Mouse (Mus musculus) hindbrain, postnatal 0 days (tissue): Measurements from ENCODE around the gene Ttc16. TPM values are rescaled to one million over a fixed set of nuclear protein-coding genes. Genes with fewer than 3 reads are reported as not detected.
A peak's percentile ranks its signal among the peaks of the same experiment; 100 is the strongest.

Experiments used
- ATAC-seq: fragments of 200-750 bp; cut with Nextera tagmentation; 2 replicates; pipeline ENCODE4 v1.8.0; 2017; ENCODE audit warnings: mild to moderate bottlenecking, moderate TSS enrichment, moderate library complexity
- DNase-seq: peaks from one replicate; pipeline ENCODE4 v3.0.0-alpha.2; 2015; ENCODE audit warnings: low spot score
- H3K27ac ChIP-seq: fragments of 300-500 bp; sonication (generic); 2 replicates; pipeline ENCODE4 v1.5.1; 2014; ENCODE audit warnings: mild to moderate bottlenecking
- H3K27me3 ChIP-seq: fragments of 300-500 bp; sonication (generic); 2 replicates; pipeline ENCODE4 v1.6.1; 2014; ENCODE audit warnings: low read length, mixed read lengths; ENCODE audit not compliant: insufficient read depth
- H3K36me3 ChIP-seq: fragments of 300-500 bp; sonication (generic); 2 replicates; pipeline ENCODE4 v1.6.1; 2014; ENCODE audit warnings: low read length, mixed read lengths; ENCODE audit not compliant: insufficient read depth
- H3K4me1 ChIP-seq: fragments of 300-500 bp; sonication (generic); 2 replicates; pipeline ENCODE4 v1.6.1; 2014; ENCODE audit warnings: antibody characterized with exemption, low read length, mixed read lengths; ENCODE audit not compliant: insufficient read depth
- H3K4me2 ChIP-seq: fragments of 300-500 bp; sonication (generic); 2 replicates; pipeline ENCODE4 v1.6.1; 2014; ENCODE audit warnings: low read depth, mild to moderate bottlenecking, low read length, moderate library complexity, mixed read lengths
- H3K4me3 ChIP-seq: fragments of 300-500 bp; sonication (generic); 2 replicates; pipeline ENCODE4 v1.5.1; 2014; ENCODE audit warnings: low read length
- H3K9ac ChIP-seq: fragments of 300-500 bp; sonication (generic); replicated peaks from 2 replicates; pipeline ENCODE4 v1.6.1; 2014; ENCODE audit warnings: mild to moderate bottlenecking, low read length, moderate library complexity, mixed read lengths
- H3K9me3 ChIP-seq: fragments of 300-500 bp; sonication (generic); 2 replicates; pipeline ENCODE4 v1.6.1; 2016; ENCODE audit warnings: low read length, mixed read lengths
- CTCF ChIP-seq: IDR thresholded peaks from 2 replicates; pipeline ENCODE4 v1.5.1; 2016; ENCODE audit warnings: antibody characterized with exemption, control low read depth, low read depth
- WGBS: fragments of 180-500 bp; shearing (Covaris S2); extraction: QIAGEN DNeasy Blood & Tissue Kit; methylation state at CpG from one replicate; pipeline ENCODE4 v1.1.7; 2014; 5-methylcytosine and 5-hydroxymethylcytosine counted together
- polyA plus RNA-seq: library from polyadenylated mRNA; unstranded; fragments of >200 nt; fragmentation: Nextera tagmentation; extraction: Ambion mirVana; gene quantifications from 2 replicates; pipeline ENCODE4 v1.2.1, GENCODE M21; 2015
- total RNA-seq: library from RNA; depleted of rRNA; stranded (reverse); fragments of >200 nt; gene quantifications from 2 replicates; pipeline ENCODE4 v1.2.3, GENCODE M21; 2014

Ttc16 gene
- total and polyA plus RNA-seq, 2 experiments from 2014 or later = 0.58 to 0.78 TPM

DNA sequence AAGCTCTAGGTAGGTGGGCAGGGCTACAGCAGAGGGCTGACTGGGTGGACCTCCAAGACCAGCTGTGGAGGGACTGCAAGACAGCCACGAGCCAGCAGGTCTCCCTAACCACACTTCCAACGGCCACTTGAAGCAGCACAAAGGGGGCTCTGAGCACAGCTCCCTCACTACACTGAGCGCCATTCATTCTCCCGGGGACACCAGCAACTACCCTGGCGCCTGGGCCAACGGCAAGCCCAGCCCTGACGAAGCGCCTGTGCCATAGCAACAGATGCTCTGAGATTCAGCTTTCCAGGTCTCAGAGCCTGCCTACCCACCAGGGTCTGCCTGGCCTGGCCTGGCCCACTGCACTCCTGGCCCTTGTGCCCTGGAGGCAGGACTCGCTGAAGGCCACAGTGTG lies 56.7 kb downstream of the Ttc16 start:
- Histone ChIP-seq H3K36me3 (no peaks in the 10 kb centered on the region), H3K4me3 (no peak overlapping the region), H3K9me3 (no peaks in the 10 kb centered on the region), H3K4me1 (peaks cover 5% of the 10 kb centered on the region; the same call in 1 of the 2 replicates), H3K9ac (no peak overlapping the region), H3K27me3 (no peaks in the 10 kb centered on the region), H3K27ac (peak overlapping the region; percentile 26; the same call in 1 of the 2 replicates), H3K4me2 (no peak overlapping the region)
- peak; percentile 84 for ATAC-seq
- WGBS = 23% methylated on average over 9 of the region's 9 CpGs
- DNase-seq = peak; percentile 75
- TF ChIP-seq CTCF = no peak

GRCm38 (mm10) chr2:32714987-32715425 lies 60.4 kb downstream of the Ttc16 start:
- DNase-seq (no peak), ATAC-seq (no peak)
- 0 out of 2 replicates have a peak overlapping the region, but pooled peaks have one; percentile 5 for H3K9ac ChIP-seq
- H3K4me2 ChIP-seq = no peak overlapping the region
- no peaks in the 10 kb centered on the region for H3K27me3 ChIP-seq
- 77% methylated on average over 4 of the region's 4 CpGs for WGBS
- TF ChIP-seq CTCF = no peak
- no peaks in the 10 kb centered on the region for H3K9me3 ChIP-seq
- H3K36me3 ChIP-seq = peaks cover 2% of the 10 kb centered on the region; the same call in 1 of the 2 replicates
- no peak overlapping the region for H3K4me3 ChIP-seq
- peak overlapping the region; percentile 45; the same call in 1 of the 2 replicates for H3K27ac ChIP-seq
- peaks cover 17% of the 10 kb centered on the region for H3K4me1 ChIP-seq

DNA sequence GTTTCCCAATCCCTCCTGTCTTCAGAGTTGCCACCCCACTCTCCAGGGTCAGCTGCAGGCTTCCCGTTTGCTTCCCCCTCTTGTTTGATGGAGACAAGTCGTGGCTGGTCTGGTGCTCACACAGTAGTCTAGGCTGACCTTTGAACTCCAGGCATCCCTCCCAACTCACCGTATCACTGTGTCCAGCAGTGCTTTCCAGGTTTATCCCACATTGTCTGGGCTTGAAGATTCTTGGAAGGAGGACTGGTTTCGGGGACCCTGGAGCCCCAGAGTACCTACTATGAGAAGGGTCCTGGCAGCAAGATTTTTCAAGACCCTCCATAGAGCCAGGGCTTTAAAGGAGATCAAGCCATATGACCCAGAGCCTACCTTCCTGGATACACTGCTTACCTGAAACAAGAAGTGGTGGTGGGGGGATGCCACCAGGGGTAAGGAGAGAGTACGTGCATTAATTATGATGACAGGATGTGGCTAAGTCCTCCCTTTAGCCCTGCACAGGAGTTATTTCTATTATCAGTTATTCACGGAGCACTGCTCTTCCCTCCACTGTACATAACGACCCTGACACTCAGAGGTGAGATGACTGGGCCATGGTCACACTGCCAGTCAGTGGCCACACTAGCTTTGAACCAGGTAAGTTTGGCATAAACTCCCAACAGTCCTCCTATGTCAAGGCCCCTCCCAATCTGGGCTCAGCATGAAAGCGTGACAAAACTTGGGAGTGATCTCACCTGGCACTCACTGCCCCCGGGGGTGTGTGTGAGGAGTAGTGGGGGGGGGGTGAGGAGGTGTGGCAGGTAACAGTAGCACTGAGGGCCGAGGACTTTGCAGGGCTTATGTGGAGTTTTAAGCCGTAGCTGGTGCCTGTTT lies 61.1 kb downstream of the Ttc16 start:
- no peaks in the 10 kb centered on the region for H3K27me3 ChIP-seq
- H3K36me3 ChIP-seq = peaks cover 8% of the 10 kb centered on the region
- no peak for TF ChIP-seq CTCF
- H3K9ac ChIP-seq = 0 out of 2 replicates have a peak overlapping the region, but pooled peaks have one; percentile 13
- peak overlapping the region; percentile 100 for H3K27ac ChIP-seq
- peak overlapping the region; percentile 80; the same call in 1 of the 2 replicates for H3K4me3 ChIP-seq
- 62% methylated on average over 11 of the region's 11 CpGs for WGBS
- peaks cover 17% of the 10 kb centered on the region for H3K4me1 ChIP-seq
- peak overlapping the region; percentile 96; the same call in 1 of the 2 replicates for H3K4me2 ChIP-seq
- ATAC-seq (no peak), DNase-seq (no peak)
- no peaks in the 10 kb centered on the region for H3K9me3 ChIP-seq

DNA sequence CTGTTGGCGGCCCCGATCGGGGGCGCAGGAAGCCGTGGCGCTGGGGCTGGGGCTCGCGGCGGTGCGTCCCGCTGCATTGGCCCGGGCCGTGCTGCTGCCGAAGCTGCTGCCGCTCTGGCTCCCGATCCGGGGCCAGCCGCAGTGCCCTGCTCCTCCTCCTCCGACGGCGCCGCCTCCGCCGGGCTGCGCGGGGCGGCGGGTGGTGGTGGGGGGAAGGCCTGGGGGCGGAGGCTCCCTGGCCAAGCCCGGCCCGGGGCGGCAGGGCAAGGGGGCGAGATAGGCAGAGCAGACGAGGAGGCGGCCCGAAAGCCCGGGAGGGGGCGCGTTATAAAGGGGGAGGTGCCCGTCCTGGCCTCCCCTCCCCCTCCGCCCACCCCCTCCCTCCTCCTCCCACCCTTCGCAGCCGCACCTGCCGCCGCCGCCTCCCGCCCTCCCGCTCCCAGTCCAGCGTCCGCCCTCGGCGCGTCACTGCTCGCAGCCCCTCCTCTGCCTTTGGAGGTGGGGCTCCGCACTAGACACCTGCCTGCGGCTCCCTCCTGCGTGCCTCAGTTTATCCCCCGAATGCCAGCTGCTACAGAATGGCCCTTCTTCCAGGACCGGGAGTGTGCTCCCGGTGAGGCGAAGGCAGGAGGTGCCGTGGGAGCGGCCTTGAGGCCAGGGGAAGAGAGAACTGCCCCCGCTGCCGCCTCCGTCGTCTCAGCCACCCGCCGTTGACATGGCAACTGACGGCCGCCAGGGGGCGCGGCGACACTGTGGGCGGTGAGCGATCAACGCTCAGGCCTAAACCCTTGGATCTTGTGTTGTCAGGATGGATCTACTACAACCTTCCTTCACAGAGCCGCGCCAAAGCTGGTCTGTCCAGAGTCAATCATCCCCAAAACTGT lies 62.3 kb downstream of the Ttc16 start, which contains the start of gene Cdk9:
Gene Cdk9 (minus strand): TSS at position 143 of the 884 bp plus-strand sequence.
- DNase-seq (peak; percentile 93), ATAC-seq (peak; percentile 92)
- Histone ChIP-seq H3K9ac (peak within 1 kb of the TSS; percentile 92), H3K4me1 (peaks cover 17% of the 10 kb centered on the region), H3K9me3 (no peaks in the 10 kb centered on the region), H3K27me3 (no peaks in the 10 kb centered on the region), H3K36me3 (peaks cover 18% of the 10 kb centered on the region), H3K4me3 (peak within 1 kb of the TSS; percentile 80), H3K27ac (peak within 1 kb of the TSS; percentile 100), H3K4me2 (peak within 1 kb of the TSS; percentile 96)
- TF ChIP-seq CTCF = peak; percentile 100
- WGBS = under 1% methylated on average over 37 of the region's 79 CpGs

DNA sequence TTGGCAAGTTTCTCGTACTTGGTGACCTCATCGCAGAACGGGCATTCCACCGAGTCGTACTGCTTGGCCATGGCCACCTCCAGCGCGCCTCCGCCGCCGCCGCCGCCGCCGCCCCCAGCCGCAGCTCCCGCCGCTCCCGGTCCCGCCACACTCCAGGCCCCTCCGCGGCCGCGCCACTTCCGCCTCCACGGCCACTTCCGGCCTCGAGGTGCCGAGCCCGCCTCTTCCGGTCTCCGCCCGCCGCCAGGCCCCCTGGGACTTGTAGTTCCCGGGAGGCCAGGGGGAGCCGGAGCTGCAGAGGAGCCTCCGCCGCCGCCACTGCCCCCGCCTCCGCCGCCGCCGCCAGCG lies 62.9 kb downstream of the Ttc16 start:
- Histone ChIP-seq H3K4me3 (peak overlapping the region; percentile 80), H3K36me3 (peaks cover 23% of the 10 kb centered on the region), H3K4me2 (peak overlapping the region; percentile 96), H3K9me3 (no peaks in the 10 kb centered on the region), H3K27ac (peak overlapping the region; percentile 100), H3K9ac (peak overlapping the region; percentile 92), H3K27me3 (no peaks in the 10 kb centered on the region), H3K4me1 (peaks cover 17% of the 10 kb centered on the region)
- DNase-seq = peak; percentile 96
- WGBS = under 1% methylated on average over 38 of the region's 44 CpGs
- TF ChIP-seq CTCF = no peak
- ATAC-seq = peak; percentile 86

GRCm38 (mm10) chr2:32712108-32712551 lies 63.3 kb downstream of the Ttc16 start:
- H3K36me3 ChIP-seq = peaks cover 24% of the 10 kb centered on the region
- peaks cover 17% of the 10 kb centered on the region for H3K4me1 ChIP-seq
- H3K27ac ChIP-seq = peak overlapping the region; percentile 100
- peak overlapping the region; percentile 92 for H3K9ac ChIP-seq
- no peak for TF ChIP-seq CTCF
- ATAC-seq (peak; percentile 22; the same call in 1 of the 2 replicates), DNase-seq (peak; percentile 50)
- peak overlapping the region; percentile 80 for H3K4me3 ChIP-seq
- H3K4me2 ChIP-seq = peak overlapping the region; percentile 96
- under 1% methylated on average over 39 of the region's 41 CpGs for WGBS
- no peaks in the 10 kb centered on the region for H3K27me3 ChIP-seq
- no peaks in the 10 kb centered on the region for H3K9me3 ChIP-seq
